Mouse (Mus musculus): ENCODE measurements around the gene Rptor. TPM values are rescaled to one million over a fixed set of nuclear protein-coding genes. Genes with fewer than 3 reads are reported as not detected.

Gene Rptor
- polyA plus RNA-seq, 1 experiment from 2014 or later = 12.6 TPM

- H3K9ac ChIP-seq (ENCODE audit: low read length) = no peak overlapping the region
- WGBS = 70% methylated on average over 7 of the region's 7 CpGs
- H3K9me3 ChIP-seq (ENCODE audit: control insufficient read depth, low read length) = no peaks in the 10 kb centered on the region
- no peak for DNase-seq (ENCODE audit: low spot score)
- H3K27me3 ChIP-seq (ENCODE audit: control insufficient read depth, insufficient read depth, low read length) = 0 out of 2 replicates have a peak, but pooled peaks cover 2% of the 10 kb centered on the region
- no peak overlapping the region for H3K4me2 ChIP-seq (ENCODE audit: low read depth)
- H3K4me3 ChIP-seq (ENCODE audit: low read depth, low read length) = no peak overlapping the region
- no peak overlapping the region for H3K27ac ChIP-seq (ENCODE audit: low read depth, low read length)
- H3K4me1 ChIP-seq (ENCODE audit: control insufficient read depth, insufficient read depth, low read length) = 0 out of 2 replicates have a peak, but pooled peaks cover 2% of the 10 kb centered on the region
- H3K36me3 ChIP-seq (ENCODE audit: control insufficient read depth, insufficient read depth, low read length) = no peaks in the 10 kb centered on the region
- ATAC-seq (ENCODE audit: insufficient read depth, low FRiP score, low TSS enrichment) = no peak
Measured at GRCm38 (mm10) chr11:119565021-119565420, 37.7 kb upstream of the Rptor start.

GRCm38 (mm10) chr11:119565684-119566083 is 37.0 kb upstream of the Rptor start:
- 0 out of 2 replicates have a peak, but pooled peaks cover 2% of the 10 kb centered on the region for H3K27me3 ChIP-seq (ENCODE audit: control insufficient read depth, insufficient read depth, low read length)
- DNase-seq (ENCODE audit: low spot score) = no peak
- no peak overlapping the region for H3K27ac ChIP-seq (ENCODE audit: low read depth, low read length)
- WGBS = 53% methylated on average over 10 of the region's 10 CpGs
- no peak for ATAC-seq (ENCODE audit: insufficient read depth, low FRiP score, low TSS enrichment)
- H3K36me3 ChIP-seq (ENCODE audit: control insufficient read depth, insufficient read depth, low read length) = no peaks in the 10 kb centered on the region
- no peak overlapping the region for H3K4me3 ChIP-seq (ENCODE audit: low read depth, low read length)
- no peak overlapping the region for H3K9ac ChIP-seq (ENCODE audit: low read length)
- H3K4me2 ChIP-seq (ENCODE audit: low read depth) = no peak overlapping the region
- H3K9me3 ChIP-seq (ENCODE audit: control insufficient read depth, low read length) = no peaks in the 10 kb centered on the region
- H3K4me1 ChIP-seq (ENCODE audit: control insufficient read depth, insufficient read depth, low read length) = 0 out of 2 replicates have a peak, but pooled peaks cover 2% of the 10 kb centered on the region

DNA sequence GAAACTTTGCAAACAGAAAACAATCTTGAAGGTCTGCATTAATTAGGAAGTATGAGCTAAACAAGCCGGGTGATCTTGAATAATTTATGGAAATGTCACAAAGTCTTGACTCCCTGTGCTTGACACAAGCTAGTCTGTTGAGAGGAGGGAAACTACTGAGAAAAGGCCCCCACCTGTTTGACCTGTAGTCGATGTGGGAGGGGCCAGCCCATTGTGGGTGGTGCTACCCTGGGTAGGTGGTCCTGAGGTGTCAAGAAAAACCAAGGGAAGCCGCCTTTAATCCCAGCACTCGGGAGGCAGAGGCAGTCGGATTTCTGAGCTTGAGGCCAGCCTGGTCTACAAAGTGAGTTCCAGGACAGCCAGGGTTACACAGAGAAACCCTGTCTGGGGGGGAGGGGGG is 36.5 kb upstream of the Rptor start:
- Histone ChIP-seq H3K27ac (ENCODE audit: low read depth, low read length) (no peak overlapping the region), H3K4me3 (ENCODE audit: low read depth, low read length) (no peak overlapping the region), H3K27me3 (ENCODE audit: control insufficient read depth, insufficient read depth, low read length) (0 out of 2 replicates have a peak, but pooled peaks cover 2% of the 10 kb centered on the region), H3K4me2 (ENCODE audit: low read depth) (no peak overlapping the region), H3K9ac (ENCODE audit: low read length) (no peak overlapping the region), H3K4me1 (ENCODE audit: control insufficient read depth, insufficient read depth, low read length) (0 out of 2 replicates have a peak, but pooled peaks cover 2% of the 10 kb centered on the region), H3K36me3 (ENCODE audit: control insufficient read depth, insufficient read depth, low read length) (no peaks in the 10 kb centered on the region), H3K9me3 (ENCODE audit: control insufficient read depth, low read length) (no peaks in the 10 kb centered on the region)
- 55% methylated on average over 5 of the region's 5 CpGs for WGBS
- no peak for ATAC-seq (ENCODE audit: insufficient read depth, low FRiP score, low TSS enrichment)
- DNase-seq (ENCODE audit: low spot score) = no peak

GRCm38 (mm10) chr11:119572316-119573010 is 30.2 kb upstream of the Rptor start:
- Histone ChIP-seq H3K27me3 (ENCODE audit: control insufficient read depth, insufficient read depth, low read length) (no peaks in the 10 kb centered on the region), H3K9me3 (ENCODE audit: control insufficient read depth, low read length) (no peaks in the 10 kb centered on the region), H3K9ac (ENCODE audit: low read length) (no peak overlapping the region), H3K36me3 (ENCODE audit: control insufficient read depth, insufficient read depth, low read length) (no peaks in the 10 kb centered on the region), H3K4me3 (ENCODE audit: low read depth, low read length) (no peak overlapping the region), H3K27ac (ENCODE audit: low read depth, low read length) (0 out of 2 replicates have a peak overlapping the region, but pooled peaks have one; percentile 23), H3K4me2 (ENCODE audit: low read depth) (no peak overlapping the region), H3K4me1 (ENCODE audit: control insufficient read depth, insufficient read depth, low read length) (peaks cover 4% of the 10 kb centered on the region; the same call in 1 of the 2 replicates)
- WGBS = 60% methylated on average over 15 of the region's 15 CpGs
- no peak for ATAC-seq (ENCODE audit: insufficient read depth, low FRiP score, low TSS enrichment)
- DNase-seq (ENCODE audit: low spot score) = no peak

DNA sequence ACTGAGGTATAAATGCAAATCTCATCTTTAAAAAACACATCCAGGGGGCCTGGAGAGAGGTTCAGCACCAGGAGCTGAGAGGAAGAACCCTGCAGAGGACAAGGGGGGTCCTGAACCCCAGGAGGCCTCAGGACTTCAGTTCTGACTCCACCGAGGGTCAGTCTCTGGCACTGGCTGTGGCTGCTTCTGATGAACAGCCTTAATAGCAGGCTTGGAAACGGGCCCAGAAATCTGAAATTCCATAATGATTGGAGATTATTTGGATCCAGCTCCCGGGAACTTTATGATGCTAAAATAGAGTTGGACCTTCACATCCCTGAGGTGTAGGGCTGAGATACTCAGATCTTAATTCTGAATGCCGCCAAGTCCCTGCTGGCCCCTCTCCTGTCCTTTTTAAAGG is 25.9 kb upstream of the Rptor start:
- H3K9ac ChIP-seq (ENCODE audit: low read length) = no peak overlapping the region
- no peaks in the 10 kb centered on the region for H3K27me3 ChIP-seq (ENCODE audit: control insufficient read depth, insufficient read depth, low read length)
- ATAC-seq (ENCODE audit: insufficient read depth, low FRiP score, low TSS enrichment) (no peak), DNase-seq (ENCODE audit: low spot score) (no peak)
- no peaks in the 10 kb centered on the region for H3K9me3 ChIP-seq (ENCODE audit: control insufficient read depth, low read length)
- 25% methylated on average over 4 of the region's 4 CpGs for WGBS
- peaks cover 4% of the 10 kb centered on the region; the same call in 1 of the 2 replicates for H3K4me1 ChIP-seq (ENCODE audit: control insufficient read depth, insufficient read depth, low read length)
- no peak overlapping the region for H3K4me2 ChIP-seq (ENCODE audit: low read depth)
- no peak overlapping the region for H3K4me3 ChIP-seq (ENCODE audit: low read depth, low read length)
- no peak overlapping the region for H3K27ac ChIP-seq (ENCODE audit: low read depth, low read length)
- H3K36me3 ChIP-seq (ENCODE audit: control insufficient read depth, insufficient read depth, low read length) = no peaks in the 10 kb centered on the region

DNA sequence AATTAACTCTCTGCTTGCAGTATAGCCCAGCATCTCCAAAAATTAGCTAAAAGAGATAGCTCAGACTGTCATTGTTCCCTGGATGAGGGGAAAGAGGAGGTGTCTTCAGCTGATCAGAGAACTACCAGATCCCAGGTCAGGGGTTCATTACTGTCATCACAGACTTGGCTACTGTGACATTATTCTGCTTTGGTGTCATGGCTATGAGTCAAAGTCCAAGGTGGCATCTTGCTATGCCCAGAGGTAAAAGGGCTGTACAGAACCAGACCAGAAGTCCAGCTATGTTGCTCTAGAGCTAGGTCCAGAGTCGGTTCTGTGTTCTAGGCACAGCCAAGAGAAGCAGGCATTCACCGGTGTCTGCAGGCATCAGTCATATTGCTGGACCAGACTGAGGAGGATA is 25.0 kb upstream of the Rptor start:
- H3K36me3 ChIP-seq (ENCODE audit: control insufficient read depth, insufficient read depth, low read length) = no peaks in the 10 kb centered on the region
- H3K9me3 ChIP-seq (ENCODE audit: control insufficient read depth, low read length) = no peaks in the 10 kb centered on the region
- H3K27ac ChIP-seq (ENCODE audit: low read depth, low read length) = no peak overlapping the region
- peaks cover 4% of the 10 kb centered on the region; the same call in 1 of the 2 replicates for H3K4me1 ChIP-seq (ENCODE audit: control insufficient read depth, insufficient read depth, low read length)
- ATAC-seq (ENCODE audit: insufficient read depth, low FRiP score, low TSS enrichment) (no peak), DNase-seq (ENCODE audit: low spot score) (no peak)
- no peak overlapping the region for H3K9ac ChIP-seq (ENCODE audit: low read length)
- no peak overlapping the region for H3K4me2 ChIP-seq (ENCODE audit: low read depth)
- no peak overlapping the region for H3K4me3 ChIP-seq (ENCODE audit: low read depth, low read length)
- 92% methylated on average over 2 of the region's 2 CpGs for WGBS
- H3K27me3 ChIP-seq (ENCODE audit: control insufficient read depth, insufficient read depth, low read length) = no peaks in the 10 kb centered on the region

DNA sequence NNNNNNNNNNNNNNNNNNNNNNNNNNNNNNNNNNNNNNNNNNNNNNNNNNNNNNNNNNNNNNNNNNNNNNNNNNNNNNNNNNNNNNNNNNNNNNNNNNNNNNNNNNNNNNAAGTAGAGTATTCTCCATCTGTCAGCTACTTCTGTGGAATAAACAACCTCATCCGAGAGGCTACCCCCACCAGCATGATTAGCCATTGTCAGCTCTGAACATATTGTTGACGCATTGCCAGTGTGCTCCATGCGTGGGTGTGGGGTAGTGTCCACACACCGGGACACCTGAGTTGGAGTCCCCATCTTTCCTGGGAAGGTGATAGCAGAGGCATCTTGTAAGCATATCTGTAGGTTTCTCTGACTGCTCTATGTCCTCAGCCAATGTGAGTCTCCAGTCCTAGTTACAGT is 16.2 kb upstream of the Rptor start:
- DNase-seq (ENCODE audit: low spot score) (no peak), ATAC-seq (ENCODE audit: insufficient read depth, low FRiP score, low TSS enrichment) (no peak)
- Histone ChIP-seq H3K36me3 (ENCODE audit: control insufficient read depth, insufficient read depth, low read length) (no peaks in the 10 kb centered on the region), H3K9ac (ENCODE audit: low read length) (no peak overlapping the region), H3K27me3 (ENCODE audit: control insufficient read depth, insufficient read depth, low read length) (no peaks in the 10 kb centered on the region), H3K9me3 (ENCODE audit: control insufficient read depth, low read length) (no peaks in the 10 kb centered on the region), H3K4me3 (ENCODE audit: low read depth, low read length) (no peak overlapping the region), H3K27ac (ENCODE audit: low read depth, low read length) (no peak overlapping the region), H3K4me2 (ENCODE audit: low read depth) (no peak overlapping the region), H3K4me1 (ENCODE audit: control insufficient read depth, insufficient read depth, low read length) (0 out of 2 replicates have a peak, but pooled peaks cover 3% of the 10 kb centered on the region)
- 86% methylated on average over 4 of the region's 4 CpGs for WGBS

GRCm38 (mm10) chr11:119587112-119587511 is 15.6 kb upstream of the Rptor start:
- Histone ChIP-seq H3K36me3 (ENCODE audit: control insufficient read depth, insufficient read depth, low read length) (no peaks in the 10 kb centered on the region), H3K4me1 (ENCODE audit: control insufficient read depth, insufficient read depth, low read length) (0 out of 2 replicates have a peak, but pooled peaks cover 3% of the 10 kb centered on the region), H3K4me2 (ENCODE audit: low read depth) (no peak overlapping the region), H3K27me3 (ENCODE audit: control insufficient read depth, insufficient read depth, low read length) (no peaks in the 10 kb centered on the region), H3K4me3 (ENCODE audit: low read depth, low read length) (no peak overlapping the region), H3K9ac (ENCODE audit: low read length) (no peak overlapping the region), H3K9me3 (ENCODE audit: control insufficient read depth, low read length) (no peaks in the 10 kb centered on the region), H3K27ac (ENCODE audit: low read depth, low read length) (no peak overlapping the region)
- 62% methylated on average over 5 of the region's 5 CpGs for WGBS
- DNase-seq (ENCODE audit: low spot score) (no peak), ATAC-seq (ENCODE audit: insufficient read depth, low FRiP score, low TSS enrichment) (no peak)

DNA sequence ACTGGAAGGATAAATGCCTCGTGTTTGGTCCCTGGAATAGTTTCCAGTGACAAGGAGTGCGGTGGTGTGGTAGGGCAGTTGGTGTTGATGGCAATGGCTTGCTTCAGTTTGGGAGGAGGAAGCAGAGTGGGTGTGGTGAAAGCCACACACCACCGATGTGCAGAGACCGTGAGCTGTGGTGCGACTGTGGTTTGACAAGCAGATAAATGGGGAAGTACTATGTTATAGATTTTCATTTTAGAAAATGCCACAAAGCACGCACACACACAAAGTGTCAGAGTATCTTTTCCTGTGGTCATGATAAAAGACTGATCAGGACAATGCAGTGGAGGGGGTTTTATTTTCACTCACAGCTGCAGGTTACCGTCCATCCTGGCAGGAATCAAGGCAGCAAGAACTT is 13.5 kb upstream of the Rptor start:
- no peak for ATAC-seq (ENCODE audit: insufficient read depth, low FRiP score, low TSS enrichment)
- 87% methylated on average over 7 of the region's 7 CpGs for WGBS

More for the DNA sequence above, 13.5 kb upstream of the Rptor start:
- Histone ChIP-seq H3K9me3 (ENCODE audit: control insufficient read depth, low read length) (no peaks in the 10 kb centered on the region), H3K27me3 (ENCODE audit: control insufficient read depth, insufficient read depth, low read length) (no peaks in the 10 kb centered on the region), H3K4me3 (ENCODE audit: low read depth, low read length) (no peak overlapping the region), H3K4me2 (ENCODE audit: low read depth) (no peak overlapping the region), H3K27ac (ENCODE audit: low read depth, low read length) (no peak overlapping the region), H3K9ac (ENCODE audit: low read length) (no peak overlapping the region), H3K4me1 (ENCODE audit: control insufficient read depth, insufficient read depth, low read length) (peaks cover 13% of the 10 kb centered on the region), H3K36me3 (ENCODE audit: control insufficient read depth, insufficient read depth, low read length) (no peaks in the 10 kb centered on the region)
- DNase-seq (ENCODE audit: low spot score) = no peak

Data from neural tube, embryonic 11.5 days (tissue).